Mouse (Mus musculus): Measurements from ENCODE around the gene Ahcyl1. TPM values are rescaled to one million over a fixed set of nuclear protein-coding genes. Genes with fewer than 3 reads are reported as not detected.

Ahcyl1 gene
- total RNA-seq, 2 experiments from 2014 or later, result 79.1 to 91.9 TPM

- no peak for DNase-seq
- intact Hi-C loops (cut with DNase I), result no loop called here
Measured at GRCm38 (mm10) chr3:107625536-107625935, 70.8 kb downstream of the Ahcyl1 start.

GRCm38 (mm10) chr3:107624424-107624823 is 71.9 kb downstream of the Ahcyl1 start:
- intact Hi-C loops (cut with DNase I), result no loop called here
- DNase-seq, result no peak

- intact Hi-C loops (cut with DNase I), result no loop called here
- no peak for DNase-seq
Measured at GRCm38 (mm10) chr3:107622537-107622936, 73.8 kb downstream of the Ahcyl1 start.

- no peak for DNase-seq
- intact Hi-C loops (cut with DNase I), result no loop called here
Measured at GRCm38 (mm10) chr3:107621286-107622075, 74.9 kb downstream of the Ahcyl1 start.

- intact Hi-C loops (cut with DNase I), result no loop called here
- no peak for DNase-seq
Measured at GRCm38 (mm10) chr3:107619911-107620310, 76.4 kb downstream of the Ahcyl1 start.

- intact Hi-C loops (cut with DNase I), result no loop called here
- no peak for DNase-seq
Measured at GRCm38 (mm10) chr3:107617800-107618199, 78.6 kb downstream of the Ahcyl1 start.

Other genes starting within 250 kb of the Ahcyl1 start
- gene Kcnc4, start 237.0 kb downstream of the Ahcyl1 start, total RNA-seq (2021), result under 1 TPM; 0.37 to 0.43 TPM
- gene Slc6a17, start 178.5 kb downstream of the Ahcyl1 start, total RNA-seq (2021), result 1 to 10 TPM; 1.3 to 1.5 TPM
- not detected for gene Ubl4b, start 141.5 kb downstream of the Ahcyl1 start, total RNA-seq (2021)
- not detected for gene Alx3, start 101.5 kb downstream of the Ahcyl1 start, total RNA-seq (2021)
- gene Gm10961, start 65.2 kb downstream of the Ahcyl1 start, total RNA-seq (2021), result not detected
- 10 to 100 TPM; 21.4 to 26.2 TPM for gene Strip1, start 64.9 kb downstream of the Ahcyl1 start, total RNA-seq (2021)
- gene Csf1, start 63.9 kb upstream of the Ahcyl1 start, total RNA-seq (2021), result 10 to 100 TPM; 25.5 to 33.6 TPM
- gene Eps8l3, start 180.7 kb upstream of the Ahcyl1 start, total RNA-seq (2021), result not detected
- 10 to 100 TPM; 44.6 to 47.6 TPM for gene Gstm5, start 199.3 kb upstream of the Ahcyl1 start, total RNA-seq (2021)
- 10 to 100 TPM; 38.0 to 43.9 TPM for gene Gstm7, start 235.3 kb upstream of the Ahcyl1 start, total RNA-seq (2021)
- 1 to 10 TPM; 1.8 to 2.2 TPM for gene Gstm6, start 247.2 kb upstream of the Ahcyl1 start, total RNA-seq (2021)

All from heart, postnatal 14 days (tissue).